Mouse (Mus musculus) olfactory bulb, adult 2 months (tissue): ENCODE data around the gene Ptn.

Experiments used
- CTCF ChIP-seq: fragments of 200-500 bp; IDR thresholded peaks from 2 replicates; pipeline ENCODE4 v1.5.1; 2012; ENCODE audit warnings: low read depth, mild to moderate bottlenecking, low read length, moderate library complexity; ENCODE audit not compliant: insufficient read depth
- POLR2A ChIP-seq: fragments of 200-500 bp; IDR thresholded peaks from 2 replicates; pipeline ENCODE4 v1.6.1; 2012; ENCODE audit warnings: mild to moderate bottlenecking, low read depth, low read length, moderate library complexity; ENCODE audit not compliant: insufficient read depth

DNA sequence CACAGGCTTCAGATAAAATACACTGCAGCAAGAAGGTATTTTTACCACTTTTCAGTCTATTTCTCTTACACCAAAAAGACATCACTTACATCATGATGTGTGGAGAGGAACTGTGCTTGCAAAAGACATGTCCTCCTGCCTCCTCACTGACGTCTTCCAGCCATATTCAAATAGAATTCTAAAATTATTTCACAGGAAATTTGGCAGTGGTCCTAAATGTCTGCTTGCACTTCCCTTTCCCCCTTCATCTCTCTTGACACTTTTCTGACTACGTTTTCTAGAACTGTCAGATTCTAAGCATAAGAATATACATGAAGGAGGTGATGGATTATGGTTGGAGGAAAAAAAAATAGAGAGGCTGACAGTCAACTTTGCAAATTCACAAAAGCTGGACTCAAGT lies 33.0 kb downstream of the Ptn start:
- TF ChIP-seq CTCF (no peak), POLR2A (no peak)
